Mouse (Mus musculus): ENCODE data around the gene Hist2h4. TPM values are rescaled to one million over a fixed set of nuclear protein-coding genes. Genes with fewer than 3 reads are reported as not detected.
A peak's percentile ranks its signal among the peaks of the same experiment; 100 is the strongest.

The Hist2h4 gene
- polyA plus RNA-seq, 1 experiment: 1.9 TPM

DNA sequence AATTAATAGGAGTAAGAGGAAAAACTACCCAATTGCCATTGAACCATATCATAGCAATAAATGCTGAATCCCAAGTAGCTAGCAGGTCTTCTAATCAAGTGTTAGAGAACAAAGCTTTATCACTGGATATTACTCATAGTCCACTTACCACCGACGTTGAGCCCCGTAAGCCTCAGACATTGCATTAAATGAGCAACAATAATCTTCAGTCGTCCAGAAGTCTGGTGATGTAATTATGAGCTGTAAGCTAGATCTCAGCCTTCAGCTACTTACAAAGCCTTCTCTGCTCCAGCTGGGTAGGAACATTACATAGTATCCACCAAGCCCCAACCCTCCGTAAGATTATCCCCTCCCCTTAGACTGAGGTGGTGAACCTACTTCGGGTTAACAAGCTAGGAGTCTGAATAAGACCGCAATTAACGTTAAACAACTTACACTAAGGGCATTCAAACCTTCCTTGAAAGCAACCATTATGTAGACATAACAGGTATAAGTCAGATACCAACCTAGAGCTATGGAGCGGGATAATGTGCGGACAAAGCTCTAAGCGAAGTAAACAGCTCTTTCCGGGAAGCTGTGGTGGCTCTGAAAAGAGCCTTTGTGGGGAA lies 25.1 kb downstream of the Hist2h4 start:
- no peak for TF ChIP-seq CTCF (IDR thresholded peaks at IDR 0.05; ENCODE audit: low read depth, low read length)
- no peak for TF ChIP-seq POLR2A (IDR thresholded peaks at IDR 0.05; ENCODE audit: borderline replicate concordance, low read depth, low read length)
- H3K4me1 ChIP-seq (ENCODE audit: control insufficient read depth, insufficient read depth, low read length): peaks cover 20% of the 10 kb centered on the region
- H3K4me3 ChIP-seq (ENCODE audit: insufficient read depth, low read length): peak overlapping the region; percentile 57
- H3K27ac ChIP-seq (ENCODE audit: insufficient read depth, low read depth, low read length): peak overlapping the region; percentile 69

GRCm38 (mm10) chr3:96237335-96237903 lies 25.7 kb downstream of the Hist2h4 start:
- peaks cover 16% of the 10 kb centered on the region for H3K4me1 ChIP-seq (ENCODE audit: control insufficient read depth, insufficient read depth, low read length)
- peak overlapping the region; percentile 57 for H3K4me3 ChIP-seq (ENCODE audit: insufficient read depth, low read length)
- peak overlapping the region; percentile 69 for H3K27ac ChIP-seq (ENCODE audit: insufficient read depth, low read depth, low read length)
- TF ChIP-seq POLR2A (IDR thresholded peaks at IDR 0.05; ENCODE audit: borderline replicate concordance, low read depth, low read length) (no peak), CTCF (IDR thresholded peaks at IDR 0.05; ENCODE audit: low read depth, low read length) (no peak)

DNA sequence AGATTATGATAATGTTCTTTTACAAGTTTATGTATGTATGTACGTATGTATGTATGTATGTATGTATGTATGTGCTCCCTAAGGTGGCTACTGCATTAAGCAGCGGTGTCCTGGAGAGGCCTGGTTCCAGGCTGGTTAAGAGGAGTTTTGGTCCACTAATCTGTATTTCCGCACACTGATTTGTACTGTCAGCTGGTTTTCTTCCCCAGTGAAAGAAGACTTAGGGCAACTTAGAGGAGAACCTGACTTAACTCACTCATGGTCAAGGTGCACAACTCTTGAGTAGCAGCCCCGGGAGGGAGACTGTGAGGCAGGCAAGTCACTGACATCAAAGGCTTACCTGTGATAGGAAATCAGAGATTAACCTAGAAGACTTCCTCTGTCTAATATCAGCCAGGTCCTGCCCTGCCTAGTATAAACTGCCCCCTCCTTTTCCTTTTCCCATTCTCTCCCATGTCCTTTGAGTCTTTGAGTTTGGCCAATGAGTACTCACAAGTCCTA lies 26.2 kb downstream of the Hist2h4 start:
- no peak for TF ChIP-seq POLR2A (IDR thresholded peaks at IDR 0.05; ENCODE audit: borderline replicate concordance, low read depth, low read length)
- TF ChIP-seq CTCF (IDR thresholded peaks at IDR 0.05; ENCODE audit: low read depth, low read length): no peak
- H3K4me1 ChIP-seq (ENCODE audit: control insufficient read depth, insufficient read depth, low read length): peaks cover 12% of the 10 kb centered on the region
- H3K4me3 ChIP-seq (ENCODE audit: insufficient read depth, low read length): peak overlapping the region; percentile 57
- H3K27ac ChIP-seq (ENCODE audit: insufficient read depth, low read depth, low read length): peak overlapping the region; percentile 69; the same call in 1 of the 2 replicates

DNA sequence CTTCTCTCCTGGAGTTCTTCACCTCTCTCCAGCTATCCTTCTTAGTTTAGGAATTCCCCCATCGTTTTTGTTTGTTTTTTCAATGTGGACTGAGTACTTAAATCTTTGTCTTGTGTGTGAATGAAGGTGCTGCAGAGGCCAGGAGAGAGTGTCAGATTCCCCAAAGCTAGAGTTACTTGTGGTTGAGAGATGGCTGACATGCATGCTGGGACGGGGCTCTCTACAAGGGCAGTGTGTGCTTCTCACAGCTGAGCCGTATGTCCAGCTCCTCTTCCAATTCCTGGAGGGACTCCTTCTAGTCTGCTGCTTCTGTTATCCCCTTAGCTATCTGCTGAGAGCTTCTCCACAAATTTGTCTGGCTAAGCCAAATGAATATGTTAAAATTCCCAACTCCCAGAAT lies 27.3 kb downstream of the Hist2h4 start:
- Histone ChIP-seq H3K4me1 (ENCODE audit: control insufficient read depth, insufficient read depth, low read length) (peaks cover 16% of the 10 kb centered on the region), H3K4me3 (ENCODE audit: insufficient read depth, low read length) (no peak overlapping the region), H3K27ac (ENCODE audit: insufficient read depth, low read depth, low read length) (no peak overlapping the region)
- no peak for TF ChIP-seq CTCF (IDR thresholded peaks at IDR 0.05; ENCODE audit: low read depth, low read length)
- no peak for TF ChIP-seq POLR2A (IDR thresholded peaks at IDR 0.05; ENCODE audit: borderline replicate concordance, low read depth, low read length)

GRCm38 (mm10) chr3:96234914-96235313 lies 28.2 kb downstream of the Hist2h4 start:
- no peak overlapping the region for H3K27ac ChIP-seq (ENCODE audit: insufficient read depth, low read depth, low read length)
- peaks cover 23% of the 10 kb centered on the region for H3K4me1 ChIP-seq (ENCODE audit: control insufficient read depth, insufficient read depth, low read length)
- no peak for TF ChIP-seq POLR2A (IDR thresholded peaks at IDR 0.05; ENCODE audit: borderline replicate concordance, low read depth, low read length)
- no peak for TF ChIP-seq CTCF (IDR thresholded peaks at IDR 0.05; ENCODE audit: low read depth, low read length)
- no peak overlapping the region for H3K4me3 ChIP-seq (ENCODE audit: insufficient read depth, low read length)

- Histone ChIP-seq H3K4me1 (ENCODE audit: control insufficient read depth, insufficient read depth, low read length) (peaks cover 47% of the 10 kb centered on the region), H3K27ac (ENCODE audit: insufficient read depth, low read depth, low read length) (no peak overlapping the region), H3K4me3 (ENCODE audit: insufficient read depth, low read length) (no peak overlapping the region)
- no peak for TF ChIP-seq CTCF (IDR thresholded peaks at IDR 0.05; ENCODE audit: low read depth, low read length)
- no peak for TF ChIP-seq POLR2A (IDR thresholded peaks at IDR 0.05; ENCODE audit: borderline replicate concordance, low read depth, low read length)
These were observed 31.4 kb downstream of the Hist2h4 start for GRCm38 (mm10) chr3:96231758-96232120.

- peaks cover 45% of the 10 kb centered on the region for H3K4me1 ChIP-seq (ENCODE audit: control insufficient read depth, insufficient read depth, low read length)
- no peak overlapping the region for H3K4me3 ChIP-seq (ENCODE audit: insufficient read depth, low read length)
- no peak overlapping the region for H3K27ac ChIP-seq (ENCODE audit: insufficient read depth, low read depth, low read length)
- TF ChIP-seq CTCF (IDR thresholded peaks at IDR 0.05; ENCODE audit: low read depth, low read length) (no peak), POLR2A (IDR thresholded peaks at IDR 0.05; ENCODE audit: borderline replicate concordance, low read depth, low read length) (no peak)
These were observed 32.0 kb downstream of the Hist2h4 start for GRCm38 (mm10) chr3:96230910-96231757.

GRCm38 (mm10) chr3:96230404-96230803 lies 32.7 kb downstream of the Hist2h4 start:
- Histone ChIP-seq H3K27ac (ENCODE audit: insufficient read depth, low read depth, low read length) (no peak overlapping the region), H3K4me1 (ENCODE audit: control insufficient read depth, insufficient read depth, low read length) (peaks cover 52% of the 10 kb centered on the region), H3K4me3 (ENCODE audit: insufficient read depth, low read length) (no peak overlapping the region)
- no peak for TF ChIP-seq POLR2A (IDR thresholded peaks at IDR 0.05; ENCODE audit: borderline replicate concordance, low read depth, low read length)
- TF ChIP-seq CTCF (IDR thresholded peaks at IDR 0.05; ENCODE audit: low read depth, low read length): no peak

DNA sequence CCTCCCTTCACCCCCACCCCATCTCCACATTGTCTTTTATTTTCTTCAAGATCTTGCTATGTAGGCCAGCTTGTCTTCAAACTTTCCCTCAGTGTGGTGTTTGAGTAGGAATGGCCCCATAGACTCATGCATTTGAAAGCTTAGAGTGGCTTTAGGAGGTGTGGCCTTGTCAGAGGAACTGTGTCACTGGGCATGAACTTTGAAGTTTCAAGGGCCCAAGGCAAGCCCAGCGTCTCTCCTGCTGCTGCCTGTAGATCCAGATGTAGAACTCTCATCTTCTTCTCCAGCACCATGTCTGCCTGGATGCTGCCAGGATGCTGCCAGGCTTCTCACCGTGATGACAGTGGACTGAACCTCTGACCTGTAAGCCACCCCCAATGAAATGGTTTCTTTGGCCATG lies 34.3 kb downstream of the Hist2h4 start:
- Histone ChIP-seq H3K27ac (ENCODE audit: insufficient read depth, low read depth, low read length) (peak overlapping the region; percentile 28; the same call in 1 of the 2 replicates), H3K4me1 (ENCODE audit: control insufficient read depth, insufficient read depth, low read length) (peaks cover 66% of the 10 kb centered on the region), H3K4me3 (ENCODE audit: insufficient read depth, low read length) (no peak overlapping the region)
- no peak for TF ChIP-seq POLR2A (IDR thresholded peaks at IDR 0.05; ENCODE audit: borderline replicate concordance, low read depth, low read length)
- TF ChIP-seq CTCF (IDR thresholded peaks at IDR 0.05; ENCODE audit: low read depth, low read length): no peak
